Mouse (Mus musculus): ENCODE data around the gene Bak1. TPM values are rescaled to one million over a fixed set of nuclear protein-coding genes. Genes with fewer than 3 reads are reported as not detected.

Gene Bak1
- polyA plus RNA-seq, 1 experiment from 2014 or later, result 3.1 TPM

DNA sequence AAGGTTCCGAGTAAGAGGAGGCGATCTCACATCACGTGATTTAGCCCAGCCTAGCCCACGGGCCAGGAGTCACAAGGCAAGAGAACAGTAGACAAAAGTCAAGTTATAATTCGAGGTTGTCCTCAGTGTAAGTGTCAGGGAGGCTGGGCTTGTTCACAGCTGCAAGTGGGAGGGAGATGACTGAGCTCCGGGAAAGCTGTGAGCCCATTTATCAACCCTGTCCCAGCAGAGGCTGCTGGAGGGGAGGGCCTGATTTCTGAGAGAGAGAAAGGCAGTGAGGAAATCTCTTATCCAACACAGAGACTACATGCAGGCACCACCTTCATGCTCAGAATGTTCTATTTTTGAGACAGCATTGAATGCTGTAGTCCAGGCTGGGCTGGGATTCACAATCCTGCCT, 15.9 kb downstream of the Bak1 start:
- Histone ChIP-seq H3K9ac (no peak overlapping the region), H3K4me3 (replicated peaks) (no peak overlapping the region), H3K9me3 (no peaks in the 10 kb centered on the region), H3K4me2 (no peak overlapping the region), H3K4me1 (peaks cover 6% of the 10 kb centered on the region; the same call in 1 of the 2 replicates), H3K27me3 (no peaks in the 10 kb centered on the region), H3K36me3 (replicated peaks) (no peaks in the 10 kb centered on the region), H3K27ac (no peak overlapping the region)
- ATAC-seq (ENCODE audit: low FRiP score), result no peak
- 54% methylated on average over 6 of the region's 6 CpGs for WGBS

- H3K4me1 ChIP-seq, result peaks cover under 1% of the 10 kb centered on the region; the same call in 1 of the 2 replicates
- WGBS, result 69% methylated on average over 14 of the region's 14 CpGs
- H3K27me3 ChIP-seq, result no peaks in the 10 kb centered on the region
- no peaks in the 10 kb centered on the region for H3K36me3 ChIP-seq (replicated peaks)
- no peaks in the 10 kb centered on the region for H3K9me3 ChIP-seq
- no peak for ATAC-seq (ENCODE audit: low FRiP score)
- no peak overlapping the region for H3K27ac ChIP-seq
- no peak overlapping the region for H3K4me2 ChIP-seq
- H3K4me3 ChIP-seq (replicated peaks), result no peak overlapping the region
- no peak overlapping the region for H3K9ac ChIP-seq
Observed at GRCm38 (mm10) chr17:27011998-27012672, 16.7 kb downstream of the Bak1 start.

- Histone ChIP-seq H3K36me3 (replicated peaks) (no peaks in the 10 kb centered on the region), H3K27me3 (no peaks in the 10 kb centered on the region), H3K4me3 (replicated peaks) (no peak overlapping the region), H3K9me3 (no peaks in the 10 kb centered on the region), H3K4me2 (no peak overlapping the region), H3K9ac (no peak overlapping the region), H3K27ac (no peak overlapping the region), H3K4me1 (no peaks in the 10 kb centered on the region)
- ATAC-seq (ENCODE audit: low FRiP score), result no peak
- WGBS, result 93% methylated on average over 10 of the region's 10 CpGs
Observed at GRCm38 (mm10) chr17:27011167-27011566, 17.6 kb downstream of the Bak1 start.

DNA sequence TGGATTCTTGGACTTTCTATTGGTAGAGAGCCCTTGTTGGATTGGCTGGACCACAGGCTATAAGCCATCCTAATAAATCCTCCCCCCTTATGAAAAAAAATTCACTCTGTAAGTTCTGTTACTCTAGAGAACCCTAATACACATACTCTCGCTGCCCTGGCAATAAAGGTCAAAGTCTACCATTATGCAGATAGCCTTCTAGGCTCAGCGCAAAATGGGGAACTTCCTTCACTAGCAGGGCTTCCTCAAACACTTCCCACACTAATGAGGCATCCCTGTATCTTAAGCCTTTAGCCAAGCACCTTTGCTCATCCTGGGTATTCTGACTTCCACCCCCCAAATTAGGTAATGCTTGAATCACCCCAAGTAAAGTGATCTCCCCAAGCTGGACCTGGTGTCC, 20.5 kb downstream of the Bak1 start:
- WGBS, result 83% methylated on average over 2 of the region's 2 CpGs
- Histone ChIP-seq H3K4me3 (replicated peaks) (no peak overlapping the region), H3K4me1 (no peaks in the 10 kb centered on the region), H3K36me3 (replicated peaks) (no peaks in the 10 kb centered on the region), H3K27ac (no peak overlapping the region), H3K9ac (no peak overlapping the region), H3K9me3 (no peaks in the 10 kb centered on the region), H3K27me3 (peaks cover 5% of the 10 kb centered on the region; the same call in 1 of the 2 replicates), H3K4me2 (no peak overlapping the region)
- ATAC-seq (ENCODE audit: low FRiP score), result no peak

GRCm38 (mm10) chr17:27005644-27006043, 23.2 kb downstream of the Bak1 start:
- Histone ChIP-seq H3K36me3 (replicated peaks) (no peaks in the 10 kb centered on the region), H3K4me2 (no peak overlapping the region), H3K4me3 (replicated peaks) (no peak overlapping the region), H3K27ac (no peak overlapping the region), H3K4me1 (no peaks in the 10 kb centered on the region), H3K9ac (no peak overlapping the region), H3K27me3 (peaks cover 5% of the 10 kb centered on the region; the same call in 1 of the 2 replicates), H3K9me3 (no peaks in the 10 kb centered on the region)
- WGBS, result 70% methylated on average over 11 of the region's 11 CpGs
- ATAC-seq (ENCODE audit: low FRiP score), result no peak

DNA sequence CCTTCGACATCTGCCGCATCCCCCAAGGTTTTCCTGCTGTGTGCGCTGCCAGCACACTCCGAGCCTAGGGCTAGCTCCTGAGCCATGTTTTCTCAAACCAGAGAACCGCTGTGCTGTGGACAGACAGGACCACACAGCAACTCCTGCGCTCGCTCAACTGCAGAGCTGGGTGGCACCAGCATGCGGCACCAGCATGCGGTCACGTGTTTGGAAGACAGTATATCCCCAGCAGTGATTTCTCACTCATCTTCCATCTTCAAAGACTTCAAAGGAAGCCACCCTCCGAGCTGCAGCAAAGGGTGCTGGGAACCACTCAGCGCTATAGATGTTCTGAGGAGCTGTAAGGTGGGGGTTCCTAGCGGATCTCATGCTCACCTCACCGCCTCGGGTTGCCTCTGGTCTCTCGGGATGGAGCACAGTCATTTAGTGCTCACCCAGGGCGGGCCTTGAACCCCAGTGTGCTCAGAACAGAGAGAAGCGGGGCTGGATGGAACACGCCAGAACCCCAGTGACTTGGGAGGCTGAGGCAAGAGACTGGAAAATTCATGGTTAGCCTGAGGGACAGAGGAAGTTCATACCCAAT, 23.8 kb downstream of the Bak1 start:
- no peak overlapping the region for H3K4me2 ChIP-seq
- 52% methylated on average over 19 of the region's 19 CpGs for WGBS
- H3K27me3 ChIP-seq, result peaks cover 5% of the 10 kb centered on the region; the same call in 1 of the 2 replicates
- no peaks in the 10 kb centered on the region for H3K9me3 ChIP-seq
- H3K36me3 ChIP-seq (replicated peaks), result no peaks in the 10 kb centered on the region
- H3K4me3 ChIP-seq (replicated peaks), result no peak overlapping the region
- no peak for ATAC-seq (ENCODE audit: low FRiP score)
- H3K9ac ChIP-seq, result no peak overlapping the region
- no peaks in the 10 kb centered on the region for H3K4me1 ChIP-seq
- no peak overlapping the region for H3K27ac ChIP-seq

- Histone ChIP-seq H3K9ac (no peak overlapping the region), H3K36me3 (replicated peaks) (no peaks in the 10 kb centered on the region), H3K27ac (no peak overlapping the region), H3K4me1 (no peaks in the 10 kb centered on the region), H3K4me3 (replicated peaks) (no peak overlapping the region), H3K4me2 (no peak overlapping the region), H3K27me3 (peaks cover 5% of the 10 kb centered on the region; the same call in 1 of the 2 replicates), H3K9me3 (no peaks in the 10 kb centered on the region)
- WGBS, result 44% methylated on average over 9 of the region's 9 CpGs
- no peak for ATAC-seq (ENCODE audit: low FRiP score)
Observed at GRCm38 (mm10) chr17:27004431-27004830, 24.4 kb downstream of the Bak1 start.

DNA sequence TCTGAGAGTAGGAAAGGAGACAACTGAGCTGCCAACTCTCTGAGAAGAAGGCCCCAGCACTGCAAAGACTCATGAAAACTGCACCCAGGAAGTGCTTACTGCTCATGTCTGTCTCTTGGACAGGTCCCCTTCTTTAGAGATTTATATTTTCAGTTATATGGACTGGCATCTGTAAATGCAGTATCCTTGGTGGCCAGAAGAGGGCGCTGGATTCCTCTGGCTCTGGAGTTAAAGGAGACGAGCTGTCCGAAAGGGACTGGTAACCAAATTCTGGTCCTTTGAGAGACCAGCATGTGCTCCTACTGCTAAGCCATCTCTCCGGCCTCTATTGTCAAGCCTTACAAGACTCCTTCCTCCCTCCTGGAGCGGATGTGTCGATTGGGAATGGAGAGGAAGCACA, 26.9 kb downstream of the Bak1 start:
- Histone ChIP-seq H3K27me3 (peaks cover 5% of the 10 kb centered on the region; the same call in 1 of the 2 replicates), H3K4me2 (no peak overlapping the region), H3K4me1 (no peaks in the 10 kb centered on the region), H3K27ac (no peak overlapping the region), H3K36me3 (replicated peaks) (no peaks in the 10 kb centered on the region), H3K4me3 (replicated peaks) (no peak overlapping the region), H3K9ac (no peak overlapping the region), H3K9me3 (no peaks in the 10 kb centered on the region)
- WGBS, result 58% methylated on average over 6 of the region's 6 CpGs
- ATAC-seq (ENCODE audit: low FRiP score), result no peak

- ATAC-seq (ENCODE audit: low FRiP score), result no peak
- H3K4me1 ChIP-seq, result no peaks in the 10 kb centered on the region
- H3K4me3 ChIP-seq (replicated peaks), result no peak overlapping the region
- H3K9ac ChIP-seq, result no peak overlapping the region
- H3K27me3 ChIP-seq, result peaks cover 5% of the 10 kb centered on the region; the same call in 1 of the 2 replicates
- no peak overlapping the region for H3K4me2 ChIP-seq
- H3K9me3 ChIP-seq, result no peaks in the 10 kb centered on the region
- no peaks in the 10 kb centered on the region for H3K36me3 ChIP-seq (replicated peaks)
- WGBS, result 71% methylated on average over 7 of the region's 7 CpGs
- no peak overlapping the region for H3K27ac ChIP-seq
Observed at GRCm38 (mm10) chr17:27001151-27001550, 27.7 kb downstream of the Bak1 start.

DNA sequence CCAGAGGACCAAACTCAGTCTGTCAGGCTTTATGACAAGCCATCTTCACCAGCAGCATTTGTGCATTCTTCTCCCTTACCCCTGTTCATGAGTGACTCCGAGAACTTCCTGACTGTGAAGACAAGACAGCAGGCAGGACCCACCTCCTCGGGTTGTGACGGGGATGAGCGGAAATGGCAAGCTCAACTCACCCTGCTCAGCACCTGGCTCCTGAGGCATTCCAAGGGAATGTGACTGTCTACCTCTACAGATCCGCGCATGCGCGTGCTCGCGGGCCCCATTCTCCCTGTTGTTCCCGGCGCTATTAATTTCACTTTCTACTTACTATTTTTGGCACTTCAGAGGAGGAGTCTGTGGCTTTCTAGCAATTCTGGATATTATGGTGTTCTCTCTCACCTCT, 28.8 kb downstream of the Bak1 start:
- peaks cover 3% of the 10 kb centered on the region; the same call in 1 of the 2 replicates for H3K27me3 ChIP-seq
- H3K9me3 ChIP-seq, result no peaks in the 10 kb centered on the region
- 87% methylated on average over 12 of the region's 12 CpGs for WGBS
- no peak overlapping the region for H3K4me2 ChIP-seq
- H3K4me1 ChIP-seq, result no peaks in the 10 kb centered on the region
- no peaks in the 10 kb centered on the region for H3K36me3 ChIP-seq (replicated peaks)
- no peak overlapping the region for H3K27ac ChIP-seq
- ATAC-seq (ENCODE audit: low FRiP score), result no peak
- H3K9ac ChIP-seq, result no peak overlapping the region
- H3K4me3 ChIP-seq (replicated peaks), result no peak overlapping the region

- no peaks in the 10 kb centered on the region for H3K27me3 ChIP-seq
- no peaks in the 10 kb centered on the region for H3K36me3 ChIP-seq (replicated peaks)
- H3K4me2 ChIP-seq, result no peak overlapping the region
- H3K27ac ChIP-seq, result no peak overlapping the region
- no peaks in the 10 kb centered on the region for H3K4me1 ChIP-seq
- no peaks in the 10 kb centered on the region for H3K9me3 ChIP-seq
- WGBS, result 92% methylated on average over 15 of the region's 15 CpGs
- no peak for ATAC-seq (ENCODE audit: low FRiP score)
- no peak overlapping the region for H3K9ac ChIP-seq
- no peak overlapping the region for H3K4me3 ChIP-seq (replicated peaks)
Observed at GRCm38 (mm10) chr17:26998283-26998682, 30.5 kb downstream of the Bak1 start.

DNA sequence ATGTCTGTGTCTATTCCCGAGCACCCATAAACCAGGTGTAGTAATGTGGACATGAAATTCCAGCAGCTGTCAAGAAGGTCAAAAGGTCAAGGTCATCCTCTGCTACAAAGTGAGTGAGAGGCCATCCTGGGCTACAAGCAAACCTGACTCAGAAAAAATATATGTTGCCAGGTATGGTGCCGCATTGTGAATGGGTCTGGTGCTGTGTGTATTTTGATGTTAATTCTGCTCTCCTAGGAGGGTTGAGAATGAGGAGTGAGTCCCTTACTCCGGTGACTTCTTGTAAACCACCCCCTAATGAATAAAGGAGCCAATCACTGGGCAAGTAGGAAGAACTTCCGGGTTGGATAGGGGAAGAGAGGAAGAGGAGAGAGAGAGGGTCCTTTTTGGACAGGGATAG, 31.1 kb downstream of the Bak1 start:
- no peaks in the 10 kb centered on the region for H3K9me3 ChIP-seq
- no peak overlapping the region for H3K4me3 ChIP-seq (replicated peaks)
- no peaks in the 10 kb centered on the region for H3K36me3 ChIP-seq (replicated peaks)
- 84% methylated on average over 4 of the region's 4 CpGs for WGBS
- no peaks in the 10 kb centered on the region for H3K27me3 ChIP-seq
- no peak for ATAC-seq (ENCODE audit: low FRiP score)
- no peak overlapping the region for H3K27ac ChIP-seq
- H3K9ac ChIP-seq, result no peak overlapping the region
- no peaks in the 10 kb centered on the region for H3K4me1 ChIP-seq
- H3K4me2 ChIP-seq, result no peak overlapping the region

GRCm38 (mm10) chr17:26995562-26995961, 33.2 kb downstream of the Bak1 start:
- Histone ChIP-seq H3K4me3 (replicated peaks) (no peak overlapping the region), H3K36me3 (replicated peaks) (no peaks in the 10 kb centered on the region), H3K27me3 (no peaks in the 10 kb centered on the region), H3K9ac (no peak overlapping the region), H3K4me2 (no peak overlapping the region), H3K4me1 (no peaks in the 10 kb centered on the region), H3K27ac (no peak overlapping the region), H3K9me3 (no peaks in the 10 kb centered on the region)
- no peak for ATAC-seq (ENCODE audit: low FRiP score)
- WGBS, result 76% methylated on average over 8 of the region's 8 CpGs

Measured in forebrain, embryonic 12.5 days (tissue).